Mouse (Mus musculus): ENCODE results near the gene Atf7. TPM values are rescaled to one million over a fixed set of nuclear protein-coding genes. Genes with fewer than 3 reads are reported as not detected.

Atf7 gene
- total RNA-seq, 2 experiments from 2014 or later: 45.6 to 49.2 TPM

DNA sequence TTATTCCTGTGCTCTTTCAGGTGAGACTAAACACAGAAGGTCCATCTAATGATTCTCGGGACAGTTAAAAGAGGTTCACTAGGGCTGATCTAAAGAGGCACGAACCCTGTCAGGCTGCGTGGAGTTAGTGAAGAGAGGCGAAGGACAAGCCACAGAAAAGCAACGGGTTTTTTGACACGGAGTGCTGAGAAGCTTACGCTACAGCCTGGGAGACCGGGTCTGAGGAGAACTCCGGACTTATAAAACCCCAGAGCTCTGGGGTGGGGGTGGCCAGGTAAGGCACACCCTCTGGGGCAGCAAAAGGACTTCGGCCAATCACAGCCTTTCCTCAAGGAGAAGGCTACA is 107.7 kb downstream of the Atf7 start:
- DNase-seq (ENCODE audit: low spot score in 2 of 2): no peak

- peak; percentile 79 to 81 for DNase-seq (ENCODE audit: low spot score in 2 of 2)
These were observed 108.4 kb downstream of the Atf7 start, which contains the start of gene Map3k12 for GRCm38 (mm10) chr15:102516728-102517404. TSS of gene Map3k12 (minus strand) at chr15:102517064.

DNA sequence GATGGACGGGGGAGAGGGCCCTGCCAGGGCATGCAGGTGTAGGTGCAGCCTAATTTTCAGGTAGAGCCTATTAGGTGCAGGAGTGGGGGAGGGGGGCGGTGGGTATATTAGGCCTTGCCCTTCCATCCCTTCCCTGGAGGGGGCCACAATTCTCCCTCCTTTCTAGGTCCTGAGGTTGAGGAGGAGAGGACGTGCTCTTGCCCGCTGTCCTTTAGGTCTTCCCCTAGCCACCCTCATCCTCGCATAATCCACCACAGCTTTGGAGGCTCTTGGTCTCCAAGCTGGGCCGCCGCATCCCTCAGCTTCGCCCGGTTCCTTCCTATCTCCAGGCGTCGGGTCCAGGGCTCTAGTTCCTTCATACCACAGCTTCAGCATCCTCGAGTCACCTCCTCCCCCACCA is 109.0 kb downstream of the Atf7 start:
- DNase-seq (ENCODE audit: low spot score in 2 of 2): no peak

- DNase-seq (ENCODE audit: low spot score in 2 of 2): no peak
These were observed 109.5 kb downstream of the Atf7 start for GRCm38 (mm10) chr15:102515791-102516190.

- no peak for DNase-seq (ENCODE audit: low spot score in 2 of 2)
These were observed 110.0 kb downstream of the Atf7 start for GRCm38 (mm10) chr15:102515261-102515660.

- DNase-seq (ENCODE audit: low spot score in 2 of 2): no peak
These were observed 112.3 kb downstream of the Atf7 start for GRCm38 (mm10) chr15:102513004-102513403.

DNA sequence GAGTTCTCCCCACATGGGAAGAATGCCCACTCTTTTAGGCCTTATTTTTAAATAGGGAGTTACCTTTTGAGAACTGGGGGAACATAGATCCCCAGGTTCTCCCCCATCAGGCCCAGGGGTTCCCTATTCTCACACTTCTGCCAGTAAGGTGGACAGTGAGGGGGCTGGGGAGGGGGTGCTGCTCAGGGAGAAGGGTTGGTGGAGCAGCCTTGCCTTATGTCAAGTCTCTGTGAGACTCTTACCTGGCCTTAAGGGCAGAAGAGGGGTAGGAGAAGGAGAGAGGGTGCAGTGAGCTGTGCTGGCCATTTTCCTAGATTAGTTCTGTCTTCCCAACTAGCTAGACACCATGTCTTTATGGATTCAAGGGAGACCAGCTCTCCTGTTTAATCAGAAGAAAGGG is 112.8 kb downstream of the Atf7 start:
- DNase-seq (ENCODE audit: low spot score in 2 of 2): no peak

GRCm38 (mm10) chr15:102512010-102512409 is 113.3 kb downstream of the Atf7 start:
- no peak for DNase-seq (ENCODE audit: low spot score in 2 of 2)

DNA sequence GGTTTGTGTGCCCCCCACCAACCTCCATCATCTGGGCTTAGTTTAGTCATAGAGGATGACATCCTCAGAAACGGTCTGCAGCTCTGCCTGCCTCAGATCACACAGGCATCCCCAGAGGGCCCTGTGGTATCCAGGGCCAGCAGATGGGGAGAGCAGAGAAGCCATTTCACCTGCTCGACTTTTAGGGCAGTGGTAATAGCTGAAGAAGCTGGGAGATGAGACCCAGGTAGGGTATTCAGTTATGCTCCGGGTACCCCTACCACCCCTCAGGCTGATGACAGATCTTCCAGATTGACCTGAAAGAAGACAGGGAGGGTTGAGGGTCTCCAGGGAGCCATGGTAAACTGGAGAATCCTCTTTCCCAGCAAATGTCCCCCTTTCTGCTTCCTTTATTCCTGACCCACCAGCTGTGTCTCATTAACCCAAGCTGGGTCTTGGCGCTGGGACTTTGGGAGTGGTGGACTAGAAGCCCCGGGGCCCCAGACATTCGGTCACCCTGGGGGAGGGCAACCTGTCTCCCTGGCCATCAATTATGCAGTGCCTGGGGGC is 113.9 kb downstream of the Atf7 start:
- no peak for DNase-seq (ENCODE audit: low spot score in 2 of 2)

- peak; percentile 83 to 91 for DNase-seq (ENCODE audit: low spot score in 2 of 2)
These were observed 114.5 kb downstream of the Atf7 start for GRCm38 (mm10) chr15:102510590-102511284.

DNA sequence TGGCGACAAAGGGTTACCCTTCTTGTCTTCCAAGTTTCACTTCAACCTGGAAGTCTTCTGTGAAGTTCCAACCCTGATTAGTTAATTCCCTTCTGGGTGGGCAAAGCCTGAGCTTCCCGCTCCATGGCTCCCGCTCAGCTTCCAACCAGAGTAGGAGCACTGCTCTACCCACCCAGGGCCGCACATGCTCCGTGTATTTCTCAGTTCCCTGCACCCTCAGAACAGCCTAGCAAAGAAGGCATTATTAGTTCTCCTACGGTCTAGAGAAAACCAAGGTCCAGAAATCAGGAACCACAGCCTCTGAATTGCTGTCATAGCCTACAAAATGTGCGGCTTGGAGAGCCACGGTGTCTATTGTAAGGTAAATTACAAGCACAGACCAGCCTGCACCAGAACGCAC is 115.2 kb downstream of the Atf7 start:
- DNase-seq (ENCODE audit: low spot score in 2 of 2): peak; percentile 41 to 65

- DNase-seq (ENCODE audit: low spot score in 2 of 2): no peak
These were observed 116.9 kb downstream of the Atf7 start for GRCm38 (mm10) chr15:102508336-102508735.

DNA sequence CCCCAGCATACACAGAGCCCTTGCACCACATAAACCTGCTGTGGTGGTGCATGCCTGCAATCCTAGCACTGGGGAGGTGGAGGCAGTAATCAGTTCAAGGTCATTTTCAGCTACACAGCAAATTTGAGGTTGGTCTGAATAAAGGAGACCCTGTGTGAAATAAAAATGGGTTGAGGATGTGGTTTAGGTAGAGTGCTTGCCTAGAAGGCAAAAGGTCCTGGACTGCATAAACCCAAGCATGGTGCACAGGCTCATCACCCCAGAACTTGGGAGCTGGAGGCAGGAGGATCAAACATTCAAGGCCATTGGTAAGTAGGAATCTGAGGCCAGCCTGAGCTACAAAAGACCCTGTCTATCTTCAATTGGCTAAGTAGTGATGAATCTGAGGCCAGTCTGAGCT is 117.7 kb downstream of the Atf7 start:
- no peak for DNase-seq (ENCODE audit: low spot score in 2 of 2)

- no peak for DNase-seq (ENCODE audit: low spot score in 2 of 2)
These were observed 118.4 kb downstream of the Atf7 start for GRCm38 (mm10) chr15:102506864-102507263.

DNA sequence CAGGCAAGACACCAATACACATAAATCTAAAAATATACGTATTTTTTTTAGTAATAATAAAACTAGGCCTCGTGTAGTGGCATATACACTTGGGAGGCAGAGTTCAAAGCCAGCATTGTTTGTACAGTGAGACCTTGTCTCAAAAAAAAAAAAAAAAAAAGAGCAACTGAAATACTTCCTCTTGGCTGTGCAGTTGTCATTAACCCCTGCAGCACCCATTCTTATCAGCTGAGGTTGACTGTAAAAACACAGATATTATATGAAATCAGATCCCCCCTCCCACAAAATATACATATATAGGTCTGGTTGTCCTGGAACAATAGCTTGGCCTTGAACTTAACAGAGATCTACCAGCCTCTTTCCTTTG is 118.8 kb downstream of the Atf7 start:
- DNase-seq (ENCODE audit: low spot score in 2 of 2): no peak

DNA sequence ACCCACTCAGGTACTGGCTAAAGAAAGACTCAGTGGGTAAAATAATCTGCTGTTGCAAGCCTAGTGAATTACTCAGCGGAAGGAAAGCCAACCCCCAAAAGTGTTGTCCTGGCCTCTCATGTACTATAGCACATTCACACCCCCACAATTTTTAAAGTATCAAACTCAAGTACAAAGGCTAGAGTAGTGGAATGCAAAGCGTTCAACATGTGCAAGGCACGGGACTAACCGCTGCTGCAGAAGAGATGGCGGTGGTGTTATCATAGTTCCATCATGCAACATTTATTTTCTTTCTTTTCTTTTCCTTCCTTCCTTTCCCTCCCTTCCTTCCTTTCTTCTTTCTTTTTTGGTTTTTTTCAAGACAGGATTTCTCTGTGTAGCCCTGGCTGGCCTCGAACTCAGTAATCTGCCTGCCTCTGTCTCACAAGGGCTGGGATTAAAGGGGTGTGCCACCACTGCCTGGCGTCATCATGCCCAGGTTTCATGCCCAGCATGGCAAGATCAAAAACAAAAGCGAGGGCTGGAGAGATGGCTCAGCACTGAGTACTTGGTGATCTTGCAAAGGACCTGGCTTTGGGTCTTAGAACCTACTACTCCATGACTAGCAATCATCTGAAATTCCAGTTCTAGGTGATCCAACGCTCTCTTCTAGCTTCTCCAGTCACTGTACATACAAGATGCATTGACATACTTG is 119.3 kb downstream of the Atf7 start:
- no peak for DNase-seq (ENCODE audit: low spot score in 2 of 2)

DNA sequence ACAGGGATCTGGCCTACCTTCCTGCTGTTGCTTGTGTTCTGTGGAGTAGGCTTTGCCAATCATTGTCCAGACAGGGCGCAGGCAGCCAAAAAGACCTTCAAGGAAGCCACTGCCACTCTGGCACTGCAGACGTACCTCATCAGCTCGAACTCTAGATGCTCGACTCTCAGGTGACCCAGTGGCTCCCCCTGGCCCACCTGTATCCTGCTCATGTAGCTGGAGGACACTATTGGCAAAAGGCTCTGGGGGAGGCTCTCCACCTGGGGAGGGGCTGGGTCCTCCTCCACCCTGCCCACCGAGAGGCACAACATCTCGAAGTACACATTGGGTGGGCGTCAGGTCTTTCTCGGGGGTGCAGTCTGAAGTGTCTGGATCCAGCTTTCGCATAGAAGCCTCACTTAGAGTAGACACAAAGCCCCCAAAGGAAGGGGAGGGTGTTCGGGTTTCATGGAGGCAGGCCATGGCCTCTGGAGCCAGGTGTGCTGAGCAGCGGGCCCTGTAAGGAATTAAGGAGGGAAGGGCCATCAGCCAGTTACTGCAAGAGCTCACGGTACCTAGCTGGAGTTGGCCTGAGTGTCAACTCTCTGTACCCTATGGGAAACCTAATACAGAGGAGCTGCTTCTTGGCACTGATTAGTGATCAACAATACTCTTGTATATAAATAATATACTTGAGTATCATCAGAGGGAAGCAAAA is 120.0 kb downstream of the Atf7 start:
- DNase-seq (ENCODE audit: low spot score in 2 of 2): no peak

DNA sequence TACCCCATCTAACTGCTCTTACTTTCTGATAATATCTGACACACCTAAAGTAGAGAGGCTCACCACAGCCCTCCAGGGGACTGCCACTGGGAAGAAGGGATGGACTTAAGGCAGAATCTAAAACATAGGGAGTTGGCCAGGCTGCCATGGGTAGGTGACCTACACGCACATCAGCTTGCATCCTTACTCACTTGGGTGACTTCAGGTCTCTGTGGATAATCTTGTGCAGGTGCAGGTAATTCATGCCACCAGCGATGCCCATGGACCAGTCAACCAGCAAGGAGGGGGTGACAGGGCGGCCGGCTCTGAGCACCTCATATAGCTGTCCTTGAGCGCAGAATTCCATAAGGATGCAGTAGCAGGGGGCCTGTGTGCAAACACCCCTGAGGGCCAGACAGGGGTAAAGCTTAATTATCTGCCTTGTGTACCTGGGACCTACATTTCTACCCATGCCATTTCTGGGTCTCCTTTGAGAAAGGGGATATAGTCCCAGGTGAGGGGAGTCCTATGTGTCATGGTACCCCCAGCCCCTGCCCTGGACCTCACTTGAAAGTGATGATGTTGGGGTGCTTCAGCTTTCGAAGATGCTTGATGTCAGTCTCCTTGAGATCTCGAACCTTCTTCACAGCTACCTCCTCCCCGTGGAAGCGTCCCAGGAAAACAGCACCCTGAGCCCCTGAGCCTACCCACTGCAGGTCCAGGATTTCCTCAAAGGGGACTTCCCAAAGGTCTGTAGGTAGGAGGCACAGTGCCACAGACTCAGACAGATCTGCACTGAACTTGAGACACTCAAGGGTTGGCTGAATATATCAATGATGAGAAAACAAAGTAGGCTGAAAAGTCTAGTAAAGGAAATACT is 121.1 kb downstream of the Atf7 start:
- no peak for DNase-seq (ENCODE audit: low spot score in 2 of 2)

GRCm38 (mm10) chr15:102503447-102503846 is 121.8 kb downstream of the Atf7 start, which contains the start of gene Gm10337:
TSS of gene Gm10337 (plus strand) at chr15:102503722.
- no peak for DNase-seq (ENCODE audit: low spot score in 2 of 2)

DNA sequence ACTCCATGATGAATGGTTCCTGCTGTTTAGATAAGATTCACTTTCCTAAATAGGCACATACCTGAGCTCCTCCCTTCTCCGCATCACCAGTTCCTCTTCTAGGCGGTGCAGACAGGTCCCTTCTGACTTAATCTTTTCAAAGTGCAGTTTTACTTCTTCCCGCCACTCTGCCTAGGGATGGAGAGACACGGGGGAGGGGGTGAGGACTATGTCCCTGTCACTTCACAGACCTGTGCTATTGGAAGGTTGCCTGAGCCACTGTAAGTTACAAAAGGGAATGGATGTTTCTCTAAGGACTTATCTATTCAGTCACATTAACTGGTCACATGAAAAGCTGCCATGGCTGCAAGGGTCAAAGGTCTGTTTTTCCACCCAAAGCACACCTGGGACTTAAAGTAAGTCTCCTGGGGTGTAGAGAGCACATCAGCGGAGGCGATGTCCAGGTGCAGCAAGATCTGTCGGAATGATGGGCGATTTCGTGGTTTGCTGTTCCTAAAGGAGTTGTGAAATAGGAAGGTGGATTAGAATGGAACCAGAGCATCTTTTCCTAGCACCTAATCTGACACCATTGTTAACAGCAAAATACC is 122.9 kb downstream of the Atf7 start:
- DNase-seq (ENCODE audit: low spot score in 2 of 2): no peak
